Mouse (Mus musculus) small intestine, adult 2 months (tissue): Measurements from ENCODE around the gene Gna14.

Experiments
- CTCF ChIP-seq: fragments of 200-500 bp; IDR thresholded peaks from 2 replicates; pipeline ENCODE4 v1.5.1; 2012; ENCODE audit warnings: low read depth, mild to moderate bottlenecking, control low read depth, inconsistent platforms, low read length, moderate library complexity, mixed read lengths; ENCODE audit not compliant: insufficient replicate concordance, insufficient read length; ENCODE audit errors: extremely low read depth
- POLR2A ChIP-seq: fragments of 200-500 bp; IDR thresholded peaks from 2 replicates; pipeline ENCODE4 v1.6.1; 2012; ENCODE audit warnings: low read depth, mild to moderate bottlenecking, control low read depth, inconsistent platforms, low read length, moderate library complexity

- TF ChIP-seq POLR2A (no peak), CTCF (no peak)
Measured at GRCm38 (mm10) chr19:16459317-16459716, 23.8 kb downstream of the Gna14 start.
